Mouse (Mus musculus) T-helper 1 cell (primary cell): ENCODE measurements at regions not wholly inside any gene's neighbourhood (a gene's known extent, or its start where the extent isn't known, plus 50 kb on each side); places are given as distances from the start of the nearest gene placed in this dataset.

Source experiments
- in situ Hi-C: fragments of 300-600 bp; cut with MboI, MseI; formaldehyde crosslinking; loops from one replicate; pipeline ENCODE4 v1.15.1; 2025; ENCODE audit warnings: high pct_unique_total_duplicates

- in situ Hi-C loops: loop anchor here (10.0 kb wide), 1 partner anchor 123 kb away; no protein-coding TSS in a partner anchor
Observed at GRCm38 (mm10) chr3:130887540-130888312, 157.5 kb upstream of the Rpl34 start.

GRCm38 (mm10) chr3:130885974-130886373, 155.8 kb upstream of the Rpl34 start:
- in situ Hi-C loops: loop anchor here (10.0 kb wide), 1 partner anchor 121 kb away; no protein-coding TSS in a partner anchor

- in situ Hi-C loops: loop anchor here (10.0 kb wide), 1 partner anchor 120 kb away; no protein-coding TSS in a partner anchor
Observed at GRCm38 (mm10) chr3:130884393-130884792, 154.2 kb upstream of the Rpl34 start.

GRCm38 (mm10) chr3:130883928-130884327, 153.7 kb upstream of the Rpl34 start:
- in situ Hi-C loops: loop anchor here (10.0 kb wide), 1 partner anchor 119 kb away; no protein-coding TSS in a partner anchor

- in situ Hi-C loops: loop anchor here (10.0 kb wide), 1 partner anchor 119 kb away; no protein-coding TSS in a partner anchor
Observed at GRCm38 (mm10) chr3:130883319-130883718, 153.1 kb upstream of the Rpl34 start.

GRCm38 (mm10) chr3:130880482-130880881, 150.3 kb upstream of the Rpl34 start:
- in situ Hi-C loops: loop anchor here (10.0 kb wide), 1 partner anchor 116 kb away; no protein-coding TSS in a partner anchor

- in situ Hi-C loops: no loop called here
Observed at GRCm38 (mm10) chr3:130879463-130879862, 149.3 kb upstream of the Rpl34 start.

- in situ Hi-C loops: no loop called here
Observed at GRCm38 (mm10) chr3:130878834-130879233, 148.6 kb upstream of the Rpl34 start.

- in situ Hi-C loops: no loop called here
Observed at GRCm38 (mm10) chr3:130877981-130878380, 147.8 kb upstream of the Rpl34 start.

GRCm38 (mm10) chr3:130873745-130874144, 143.5 kb upstream of the Rpl34 start:
- in situ Hi-C loops: no loop called here

- in situ Hi-C loops: no loop called here
Observed at GRCm38 (mm10) chr3:130866952-130867632, 136.9 kb upstream of the Rpl34 start.

- in situ Hi-C loops: no loop called here
Observed at GRCm38 (mm10) chr3:130864783-130865182, 134.6 kb upstream of the Rpl34 start.

GRCm38 (mm10) chr3:130863376-130863775, 133.2 kb upstream of the Rpl34 start:
- in situ Hi-C loops: no loop called here

GRCm38 (mm10) chr3:130860315-130860714, 130.1 kb upstream of the Rpl34 start:
- in situ Hi-C loops: no loop called here

GRCm38 (mm10) chr3:130853866-130854265, 123.7 kb upstream of the Rpl34 start:
- in situ Hi-C loops: no loop called here

- in situ Hi-C loops: no loop called here
Observed at GRCm38 (mm10) chr3:130850766-130851308, 120.6 kb upstream of the Rpl34 start.

- in situ Hi-C loops: loop anchor here (10.0 kb wide), 1 partner anchor 1407 kb away; no protein-coding TSS in a partner anchor
Observed at GRCm38 (mm10) chr3:130841755-130842154, 111.6 kb upstream of the Rpl34 start.

- in situ Hi-C loops: loop anchor here (10.0 kb wide), 1 partner anchor 1405 kb away; no protein-coding TSS in a partner anchor
Observed at GRCm38 (mm10) chr3:130839924-130840440, 109.8 kb upstream of the Rpl34 start.

- in situ Hi-C loops: no loop called here
Observed at GRCm38 (mm10) chr3:130838626-130839422, 108.6 kb upstream of the Rpl34 start.

- in situ Hi-C loops: no loop called here
Observed at GRCm38 (mm10) chr3:130833722-130834121, 103.5 kb upstream of the Rpl34 start.

GRCm38 (mm10) chr3:130833082-130833481, 102.9 kb upstream of the Rpl34 start:
- in situ Hi-C loops: no loop called here
